Mouse (Mus musculus) ES-E14 (cell line): ENCODE results near the gene Cdkn2b. TPM values are rescaled to one million over a fixed set of nuclear protein-coding genes. Genes with fewer than 3 reads are reported as not detected.

Experiments
- DNase-seq: peaks from one replicate; pipeline ENCODE4 v3.0.0-alpha.2; 2013; ENCODE audit warnings: low read depth, low spot score
- H3K27ac ChIP-seq: 2 replicates; pipeline ENCODE4 v1.5.1; 2012; ENCODE audit warnings: low read depth, mild to moderate bottlenecking, low read length, moderate library complexity, mixed read lengths; ENCODE audit not compliant: poor library complexity, insufficient read depth, severe bottlenecking
- H3K36me3 ChIP-seq: 2 replicates; pipeline ENCODE4 v1.6.1; 2012; ENCODE audit warnings: mild to moderate bottlenecking, low read length, moderate library complexity, mixed read lengths; ENCODE audit not compliant: control insufficient read depth, poor library complexity, insufficient read depth, severe bottlenecking
- H3K4me1 ChIP-seq, 2 experiments: fragments of 150-350 bp in 1 of 2; sonication (generic) in 1 of 2; 2 replicates each; pipeline ENCODE4 v1.6.1; 2012; ENCODE audit warnings: low read length in 2 of 2, mild to moderate bottlenecking in 1 of 2, mixed read lengths in 1 of 2; ENCODE audit not compliant: control insufficient read depth in 2 of 2, insufficient read depth in 2 of 2, poor library complexity in 1 of 2
- H3K4me3 ChIP-seq, 2 experiments: fragments of 150-350 bp in 1 of 2; sonication (generic) in 1 of 2; 2 replicates each; pipeline ENCODE4 v1.5.1; 2012; ENCODE audit warnings: low read length in 2 of 2, low read depth in 1 of 2, mild to moderate bottlenecking in 1 of 2, mixed read lengths in 1 of 2; ENCODE audit not compliant: insufficient read depth in 1 of 2, poor library complexity in 1 of 2, severe bottlenecking in 1 of 2
- H3K9ac ChIP-seq: 2 replicates; pipeline ENCODE4 v1.6.1; 2012; ENCODE audit warnings: low read depth, mild to moderate bottlenecking, low read length, mixed read lengths; ENCODE audit not compliant: poor library complexity, insufficient read depth, severe bottlenecking
- H3K9me3 ChIP-seq: fragments of 150-350 bp; sonication (generic); 2 replicates; pipeline ENCODE4 v1.6.1; 2012; ENCODE audit warnings: low read depth, mild to moderate bottlenecking, low read length; ENCODE audit not compliant: control insufficient read depth, insufficient read depth
- CHD2 ChIP-seq: IDR thresholded peaks from 2 replicates; pipeline ENCODE4 v1.6.1; 2014; ENCODE audit warnings: mild to moderate bottlenecking, low read depth, low read length, inconsistent platforms
- HCFC1 ChIP-seq: IDR thresholded peaks from 2 replicates; pipeline ENCODE4 v1.6.1; 2012; ENCODE audit warnings: low read length, inconsistent platforms, borderline replicate concordance; ENCODE audit not compliant: insufficient read depth
- MAFK ChIP-seq: IDR thresholded peaks from 2 replicates; pipeline ENCODE4 v1.6.1; 2014; ENCODE audit warnings: mild to moderate bottlenecking, low read depth, low read length, inconsistent platforms; ENCODE audit not compliant: insufficient read depth
- ZC3H11A ChIP-seq: IDR thresholded peaks from 2 replicates; pipeline ENCODE4 v1.6.1; 2012; ENCODE audit warnings: low read depth, mild to moderate bottlenecking, inconsistent platforms, low read length, borderline replicate concordance
- ZNF384 ChIP-seq: IDR thresholded peaks from 2 replicates; pipeline ENCODE4 v1.6.1; 2012; ENCODE audit warnings: low read depth, low read length, inconsistent platforms
- in situ Hi-C, 2 experiments: fragments of 600-800 bp; cut with MboI; formaldehyde crosslinking; loops; one replicate each; pipeline ENCODE4 v1.15.1; 2025; ENCODE audit warnings: low sequenced_read_pairs in 2 of 2, inconsistent platforms in 1 of 2; ENCODE audit not compliant: unreplicated experiment in 2 of 2
- total RNA-seq: library from RNA; depleted of rRNA; stranded (reverse); fragments of 300-350 nt; gene quantifications from 2 replicates; pipeline ENCODE4 v1.2.3, GENCODE M21; 2012

Cdkn2b gene
- total RNA-seq, 1 experiment, result 34.3 TPM

- Histone ChIP-seq H3K36me3 (no peaks in the 10 kb centered on the region), H3K4me3 (peak overlapping the region; percentile 29 to 50; a peak in 3 of 4 replicates), H3K27ac (no peak overlapping the region), H3K9me3 (no peaks in the 10 kb centered on the region), H3K4me1 (peaks cover 0 to 3% of the 10 kb centered on the region in 2 experiments; a peak in 1 of 4 replicates), H3K9ac (no peak overlapping the region)
- DNase-seq, result no peak
- no peak for TF ChIP-seq MAFK
- TF ChIP-seq ZC3H11A, result no peak
- no peak for TF ChIP-seq HCFC1
- TF ChIP-seq ZNF384, result no peak
- no peak for TF ChIP-seq CHD2
- in situ Hi-C loops, result no loop called here
These were observed 7.4 kb downstream of the Cdkn2b start for GRCm38 (mm10) chr4:89303281-89303995.

- in situ Hi-C loops, result no loop called here
- no peak overlapping the region for H3K4me3 ChIP-seq
- TF ChIP-seq ZC3H11A, result no peak
- TF ChIP-seq CHD2, result no peak
- no peak for TF ChIP-seq ZNF384
- no peak for TF ChIP-seq MAFK
- TF ChIP-seq HCFC1, result no peak
- H3K4me1 ChIP-seq, result peaks cover 0 to 3% of the 10 kb centered on the region in 2 experiments; a peak in 1 of 4 replicates
- no peaks in the 10 kb centered on the region for H3K36me3 ChIP-seq
- no peaks in the 10 kb centered on the region for H3K9me3 ChIP-seq
- no peak for DNase-seq
- no peak overlapping the region for H3K27ac ChIP-seq
- H3K9ac ChIP-seq, result no peak overlapping the region
These were observed 8.7 kb downstream of the Cdkn2b start for GRCm38 (mm10) chr4:89302129-89302528.

GRCm38 (mm10) chr4:89299721-89300120 is 11.1 kb downstream of the Cdkn2b start:
- Histone ChIP-seq H3K36me3 (no peaks in the 10 kb centered on the region), H3K27ac (no peak overlapping the region), H3K4me3 (no peak overlapping the region), H3K9ac (no peak overlapping the region), H3K9me3 (no peaks in the 10 kb centered on the region), H3K4me1 (peaks cover 0 to 3% of the 10 kb centered on the region in 2 experiments; a peak in 1 of 4 replicates)
- no peak for TF ChIP-seq HCFC1
- no peak for TF ChIP-seq ZNF384
- no peak for TF ChIP-seq MAFK
- TF ChIP-seq CHD2, result no peak
- no peak for TF ChIP-seq ZC3H11A
- in situ Hi-C loops, result no loop called here
- DNase-seq, result no peak

DNA sequence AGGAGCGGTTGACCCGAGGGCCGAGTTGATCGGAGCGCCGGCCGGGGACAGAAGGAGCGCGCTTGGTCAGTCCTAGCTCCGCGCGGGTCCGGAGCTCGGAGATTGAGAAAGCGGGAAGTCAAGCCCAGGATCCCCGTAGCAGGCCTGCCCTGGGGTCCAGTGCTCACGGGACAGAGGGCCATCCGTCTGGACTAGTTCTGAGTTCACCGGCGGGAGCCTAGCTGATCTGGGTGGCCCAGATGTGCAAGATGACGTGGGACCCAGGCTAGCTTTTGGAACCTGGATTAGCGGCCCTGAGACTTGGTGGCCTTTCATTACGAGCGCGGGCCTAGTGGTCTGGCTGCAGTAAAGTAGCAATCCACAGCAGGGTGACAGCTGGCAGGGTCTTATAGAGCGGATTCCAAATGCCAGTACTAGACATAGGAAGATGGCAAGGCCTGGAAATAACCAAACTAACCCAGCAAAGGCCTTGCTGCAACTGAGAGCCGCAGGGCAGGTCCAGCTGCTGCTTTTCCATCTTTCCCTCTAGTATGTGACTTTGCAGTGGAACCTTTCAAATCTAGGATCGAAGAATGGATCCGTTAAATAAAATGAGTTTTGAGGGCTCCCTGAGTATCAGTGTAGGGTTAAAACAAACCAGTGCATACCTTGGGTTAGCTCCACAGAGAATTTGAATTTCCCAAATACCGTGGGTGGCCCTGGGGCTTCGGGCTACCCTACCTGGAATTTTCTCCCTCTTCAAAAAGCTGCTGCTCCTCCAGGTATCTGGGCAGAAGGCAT is 15.2 kb downstream of the Cdkn2b start:
- Histone ChIP-seq H3K9me3 (no peaks in the 10 kb centered on the region), H3K27ac (no peak overlapping the region), H3K36me3 (no peaks in the 10 kb centered on the region), H3K4me3 (peak overlapping the region; percentile 70 to 73), H3K4me1 (no peaks in the 10 kb centered on the region; a peak in 1 of 4 replicates), H3K9ac (peak overlapping the region; percentile 71)
- TF ChIP-seq ZC3H11A (no peak), CHD2 (no peak), MAFK (no peak), HCFC1 (no peak), ZNF384 (no peak)
- in situ Hi-C loops, result no loop called here
- DNase-seq, result no peak
